Mouse (Mus musculus) stomach, postnatal 0 days (tissue): Measurements from ENCODE around the gene Ern1. TPM values are rescaled to one million over a fixed set of nuclear protein-coding genes. Genes with fewer than 3 reads are reported as not detected.

Source experiments
- ATAC-seq: fragments of 200-750 bp; cut with Nextera tagmentation; 2 replicates; pipeline ENCODE4 v1.8.0; 2017; ENCODE audit not compliant: low FRiP score, low TSS enrichment
- DNase-seq: peaks from one replicate; pipeline ENCODE4 v3.0.0-alpha.2; 2016; ENCODE audit warnings: low spot score
- H3K27ac ChIP-seq: fragments of 300-500 bp; sonication (generic); replicated peaks from 2 replicates; pipeline ENCODE4 v1.5.1; 2014; ENCODE audit warnings: mild to moderate bottlenecking, control low read depth
- H3K27me3 ChIP-seq: fragments of 300-500 bp; sonication (generic); 2 replicates; pipeline ENCODE4 v1.6.1; 2014; ENCODE audit warnings: low read length; ENCODE audit not compliant: control insufficient read depth, insufficient read depth
- H3K36me3 ChIP-seq: fragments of 300-500 bp; sonication (generic); 2 replicates; pipeline ENCODE4 v1.6.1; 2014; ENCODE audit warnings: low read length, mixed read lengths; ENCODE audit not compliant: control insufficient read depth, insufficient read depth
- H3K4me1 ChIP-seq: fragments of 300-500 bp; sonication (generic); replicated peaks from 2 replicates; pipeline ENCODE4 v1.6.1; 2014; ENCODE audit warnings: antibody characterized with exemption; ENCODE audit not compliant: control insufficient read depth, insufficient read depth
- H3K4me2 ChIP-seq: fragments of 300-500 bp; sonication (generic); replicated peaks from 2 replicates; pipeline ENCODE4 v1.6.1; 2014; ENCODE audit warnings: low read depth, mild to moderate bottlenecking, control low read depth, moderate library complexity
- H3K4me3 ChIP-seq: fragments of 300-500 bp; sonication (generic); 2 replicates; pipeline ENCODE4 v1.5.1; 2014; ENCODE audit warnings: low read depth, low read length, control low read depth
- H3K9ac ChIP-seq: fragments of 300-500 bp; sonication (generic); 2 replicates; pipeline ENCODE4 v1.6.1; 2014; ENCODE audit warnings: mild to moderate bottlenecking, low read length, control low read depth, mixed read lengths
- H3K9me3 ChIP-seq: fragments of 300-500 bp; sonication (generic); 2 replicates; pipeline ENCODE4 v1.6.1; 2016; ENCODE audit warnings: low read length; ENCODE audit not compliant: control insufficient read depth
- CTCF ChIP-seq: IDR thresholded peaks from 2 replicates; pipeline ENCODE4 v1.5.1; 2016; ENCODE audit warnings: antibody characterized with exemption, low read depth, mild to moderate bottlenecking, moderate library complexity
- EP300 ChIP-seq: optimal IDR thresholded peaks from 2 replicates; pipeline ENCODE3; 2016; ENCODE audit warnings: antibody characterized with exemption
- WGBS: fragments of 180-500 bp; shearing (Covaris S2); extraction: QIAGEN DNeasy Blood & Tissue Kit; methylation state at CpG from one replicate; pipeline ENCODE4 v1.1.7; 2014; 5-methylcytosine and 5-hydroxymethylcytosine counted together
- polyA plus RNA-seq: library from polyadenylated mRNA; unstranded; fragments of >200 nt; fragmentation: Nextera tagmentation; extraction: Ambion mirVana; gene quantifications from 2 replicates; pipeline ENCODE4 v1.2.1, GENCODE M21; 2015

Gene Ern1
- polyA plus RNA-seq, 1 experiment from 2014 or later: 3.7 TPM

- no peak overlapping the region for H3K27ac ChIP-seq
- H3K9me3 ChIP-seq: no peaks in the 10 kb centered on the region
- H3K9ac ChIP-seq: no peak overlapping the region
- H3K4me1 ChIP-seq: no peaks in the 10 kb centered on the region; the same call in 1 of the 2 replicates
- peak; percentile 76 for DNase-seq
- peak; percentile 43; the same call in 1 of the 2 replicates for ATAC-seq
- 5% methylated on average over 3 of the region's 3 CpGs for WGBS
- H3K27me3 ChIP-seq: no peaks in the 10 kb centered on the region
- H3K36me3 ChIP-seq: no peaks in the 10 kb centered on the region
- TF ChIP-seq EP300: no peak
- peak; percentile 92 for TF ChIP-seq CTCF
- H3K4me3 ChIP-seq: no peak overlapping the region
- no peak overlapping the region for H3K4me2 ChIP-seq
Measured at GRCm38 (mm10) chr11:106366316-106366715, 121.3 kb downstream of the Ern1 start.

GRCm38 (mm10) chr11:106365366-106365765 lies 122.3 kb downstream of the Ern1 start, which contains the start of gene Prr29:
TSS of gene Prr29 (plus strand) at chr11:106365472.
- no peak for TF ChIP-seq EP300
- no peak for TF ChIP-seq CTCF
- DNase-seq (no peak), ATAC-seq (no peak)
- Histone ChIP-seq H3K27me3 (no peaks in the 10 kb centered on the region), H3K36me3 (no peaks in the 10 kb centered on the region), H3K9ac (peak within 1 kb of the TSS; percentile 18; the same call in 1 of the 2 replicates), H3K9me3 (no peaks in the 10 kb centered on the region), H3K4me2 (peak within 1 kb of the TSS; percentile 20; the same call in 1 of the 2 replicates), H3K27ac (no peak within 1 kb of the TSS), H3K4me1 (no peaks in the 10 kb centered on the region; the same call in 1 of the 2 replicates), H3K4me3 (no peak within 1 kb of the TSS)
- 41% methylated on average over 10 of the region's 10 CpGs for WGBS

DNA sequence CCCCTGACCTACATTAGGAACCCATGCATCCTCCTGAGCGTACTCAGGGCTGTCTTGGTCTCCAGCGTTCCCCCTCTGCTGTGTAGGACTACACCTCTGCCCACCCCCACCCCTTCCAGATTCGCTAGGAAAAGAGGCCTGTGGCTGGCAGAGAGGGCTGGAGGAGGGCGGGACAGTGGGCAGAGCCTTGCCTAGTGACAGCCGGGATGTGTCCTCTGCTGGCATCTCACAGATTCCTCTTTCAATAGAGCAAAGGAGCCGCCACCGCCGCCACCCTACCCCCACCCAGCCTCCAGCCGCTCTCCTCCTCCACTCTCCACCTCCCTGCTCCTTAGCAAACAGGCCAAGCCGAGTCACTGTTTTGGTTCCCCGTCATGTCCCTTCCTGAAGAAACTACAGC lies 122.9 kb downstream of the Ern1 start:
- ATAC-seq (no peak; the same call in 1 of the 2 replicates), DNase-seq (no peak)
- H3K9ac ChIP-seq: peak overlapping the region; percentile 18; the same call in 1 of the 2 replicates
- no peaks in the 10 kb centered on the region; the same call in 1 of the 2 replicates for H3K4me1 ChIP-seq
- WGBS: 13% methylated on average over 11 of the region's 11 CpGs
- H3K27ac ChIP-seq: no peak overlapping the region
- TF ChIP-seq CTCF (no peak), EP300 (no peak)
- H3K9me3 ChIP-seq: no peaks in the 10 kb centered on the region
- H3K27me3 ChIP-seq: no peaks in the 10 kb centered on the region
- no peak overlapping the region for H3K4me3 ChIP-seq
- H3K4me2 ChIP-seq: peak overlapping the region; percentile 20; the same call in 1 of the 2 replicates
- no peaks in the 10 kb centered on the region for H3K36me3 ChIP-seq

- Histone ChIP-seq H3K9me3 (no peaks in the 10 kb centered on the region), H3K9ac (no peak overlapping the region), H3K27me3 (no peaks in the 10 kb centered on the region), H3K4me3 (no peak overlapping the region), H3K36me3 (no peaks in the 10 kb centered on the region), H3K4me2 (no peak overlapping the region), H3K4me1 (no peaks in the 10 kb centered on the region), H3K27ac (no peak overlapping the region)
- ATAC-seq: no peak
- 25% methylated on average over 5 of the region's 5 CpGs for WGBS
- no peak for DNase-seq
- TF ChIP-seq EP300: no peak
- TF ChIP-seq CTCF: peak; percentile 52
Measured at GRCm38 (mm10) chr11:106359350-106359749, 128.3 kb downstream of the Ern1 start.

GRCm38 (mm10) chr11:106355382-106356128 lies 132.1 kb downstream of the Ern1 start:
- ATAC-seq: no peak
- 55% methylated on average over 19 of the region's 19 CpGs for WGBS

DNA sequence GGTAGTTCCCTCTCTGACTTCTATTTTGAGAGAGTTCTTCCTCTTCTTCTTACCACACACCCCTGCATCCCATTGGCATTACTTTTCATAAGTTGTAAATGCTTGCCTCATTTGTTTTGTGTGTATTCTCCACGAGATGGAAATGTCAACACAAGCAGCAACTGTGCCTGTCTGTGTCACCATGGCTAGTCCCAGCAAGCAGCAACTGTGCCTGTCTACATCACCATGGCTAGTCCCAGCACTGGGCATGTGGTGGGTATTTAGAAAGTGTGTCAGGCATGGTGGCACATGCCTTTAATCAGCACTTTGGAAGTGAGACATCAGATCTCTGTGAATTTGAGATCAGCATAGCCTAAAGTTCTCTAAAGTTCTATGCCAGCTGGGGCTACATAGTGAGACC lies 133.5 kb downstream of the Ern1 start:
- DNase-seq (no peak), ATAC-seq (no peak)
- Histone ChIP-seq H3K4me3 (no peak overlapping the region), H3K36me3 (no peaks in the 10 kb centered on the region), H3K4me2 (no peak overlapping the region), H3K27me3 (no peaks in the 10 kb centered on the region), H3K9ac (no peak overlapping the region), H3K9me3 (no peaks in the 10 kb centered on the region), H3K4me1 (no peaks in the 10 kb centered on the region), H3K27ac (no peak overlapping the region)
- TF ChIP-seq CTCF (no peak), EP300 (no peak)
- WGBS: 26% methylated on average over 1 of the region's 1 CpGs

More at GRCm38 (mm10) chr11:106355382-106356128, 132.1 kb downstream of the Ern1 start:
- H3K36me3 ChIP-seq: no peaks in the 10 kb centered on the region
- no peak overlapping the region for H3K4me3 ChIP-seq
- no peaks in the 10 kb centered on the region for H3K27me3 ChIP-seq
- H3K4me1 ChIP-seq: no peaks in the 10 kb centered on the region
- no peaks in the 10 kb centered on the region for H3K9me3 ChIP-seq
- no peak overlapping the region for H3K27ac ChIP-seq
- no peak overlapping the region for H3K9ac ChIP-seq
- TF ChIP-seq CTCF: no peak
- H3K4me2 ChIP-seq: no peak overlapping the region
- DNase-seq: no peak
